Mouse (Mus musculus) mouse embryonic stem cell (cell line): ENCODE data around the gene Ddx19a.
"Not testable (repeated sequence)": the region's sequence is repeated elsewhere in the genome, so short reads cannot be mapped to it uniquely, and the experiment has no call there.

Experiments
- in situ Hi-C, 2 experiments: fragments of 300-500 bp; cut with MboI; formaldehyde crosslinking; loops; 1 replicate in 1 of 2; 3 replicates in 1 of 2; pipeline ENCODE4 v1.14.3; 2019 to 2020; ENCODE audit warnings: low sequenced_read_pairs in 2 of 2, low pct_unique_long_range_greater_than_20kb in 1 of 2, mixed read lengths in 1 of 2; ENCODE audit not compliant: unreplicated experiment in 1 of 2

The Ddx19a gene

DNA sequence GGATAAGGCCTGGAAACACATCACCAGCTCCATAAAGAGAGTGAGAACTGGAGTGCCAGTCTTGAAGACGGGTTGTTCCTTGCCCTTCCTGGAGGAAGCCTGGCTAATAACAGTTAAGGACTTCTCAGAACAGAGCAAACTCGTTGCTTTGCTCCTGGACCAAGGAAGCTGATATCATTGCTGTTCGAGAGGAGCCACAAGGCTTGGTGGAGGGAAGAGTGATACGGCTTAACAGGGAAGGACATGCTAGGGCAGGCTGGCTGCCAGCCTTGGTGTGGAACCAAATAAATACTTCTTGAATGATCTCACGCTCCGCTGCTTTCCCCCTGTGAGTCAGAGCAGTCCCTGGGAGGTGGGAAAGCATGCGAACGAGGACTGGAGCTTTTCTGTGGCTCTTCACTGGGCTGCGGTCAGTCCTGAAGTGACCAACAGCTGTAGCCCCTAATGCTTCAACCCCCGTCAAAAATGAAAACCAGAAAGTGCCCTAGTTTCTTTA, 56.1 kb downstream of the Ddx19a start:
- in situ Hi-C loops = no loop called here

DNA sequence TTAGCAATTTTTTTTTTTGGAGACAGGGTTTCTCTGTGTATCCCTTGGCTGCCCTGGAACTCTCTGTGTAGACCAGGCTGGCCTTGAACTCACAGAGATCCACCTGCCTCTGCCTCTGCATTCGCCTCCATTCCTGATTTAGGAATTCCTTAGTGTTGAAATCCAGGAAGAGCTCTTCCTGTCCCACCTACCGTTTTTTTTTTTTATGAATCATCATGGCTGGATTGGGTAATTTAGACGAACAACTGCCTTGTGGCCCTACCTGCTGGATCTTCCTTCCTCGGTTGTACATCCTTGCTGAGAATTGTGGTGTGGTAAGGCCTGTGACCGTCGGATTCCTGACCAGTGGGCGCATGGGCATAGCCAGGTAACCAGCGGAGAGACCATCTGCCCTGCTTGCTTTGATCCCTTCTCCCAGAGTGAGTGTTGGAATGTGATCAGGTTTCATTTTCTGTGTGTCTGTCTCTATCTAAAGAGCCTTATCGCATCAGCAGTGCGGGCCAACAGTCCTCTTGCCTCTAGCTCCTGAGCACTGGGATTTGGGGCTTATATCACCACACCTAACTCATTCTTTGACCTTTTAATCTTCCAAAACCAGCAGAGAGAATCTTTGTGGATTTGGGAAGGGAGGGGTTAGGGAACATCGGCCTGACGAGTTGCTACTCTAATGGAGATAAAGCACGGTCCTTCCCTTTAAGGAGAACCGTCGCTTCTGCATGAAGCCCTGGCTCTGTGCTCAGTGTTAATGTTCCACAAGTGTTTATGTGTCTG, 56.7 kb downstream of the Ddx19a start:
- in situ Hi-C loops = no loop called here

GRCm38 (mm10) chr8:110938882-110939589, 58.6 kb downstream of the Ddx19a start:
- in situ Hi-C loops = no loop called here

DNA sequence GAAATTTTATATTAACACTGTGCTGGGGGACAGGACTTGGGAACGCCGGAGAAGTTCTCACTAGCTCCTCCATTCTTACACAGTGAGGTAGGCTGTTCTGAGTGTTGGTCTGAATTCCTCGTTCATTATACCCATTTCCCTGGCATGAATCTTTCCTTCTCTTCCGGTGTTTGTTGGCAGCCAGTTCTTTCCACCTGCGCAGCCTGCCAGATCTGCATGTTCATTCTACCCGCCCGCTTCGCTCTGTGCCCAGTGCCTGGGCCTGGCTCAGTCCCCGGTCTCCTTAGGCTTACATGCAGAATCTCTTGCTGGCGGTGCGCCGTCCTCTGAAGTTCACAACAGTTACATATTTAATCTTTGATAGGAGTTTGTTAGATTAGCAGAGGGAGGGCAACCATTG, 61.4 kb downstream of the Ddx19a start:
- in situ Hi-C loops = no loop called here

DNA sequence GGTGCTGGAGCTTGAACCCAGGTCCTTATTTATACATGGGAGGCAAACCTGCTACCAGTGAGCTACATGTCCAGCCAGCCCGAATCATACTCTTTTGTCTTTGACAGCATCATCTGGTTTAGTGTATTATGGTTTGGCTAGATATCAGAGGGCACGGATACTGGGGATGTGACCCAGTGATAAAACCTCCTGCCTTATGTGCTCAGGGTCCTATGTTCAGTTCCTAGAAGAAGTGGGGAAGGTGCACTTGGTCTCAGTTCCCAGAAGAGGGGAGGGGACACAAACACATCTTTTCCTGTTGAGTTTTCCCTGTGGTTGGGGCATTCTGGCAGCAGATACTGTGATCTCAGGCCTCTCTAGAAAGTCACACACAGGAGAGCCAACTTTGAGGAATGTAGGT, 64.3 kb downstream of the Ddx19a start:
- in situ Hi-C loops = no loop called here

- in situ Hi-C loops = no loop called here
These were observed 65.2 kb downstream of the Ddx19a start for GRCm38 (mm10) chr8:110932444-110932843.

GRCm38 (mm10) chr8:110931176-110931939, 66.2 kb downstream of the Ddx19a start:
- in situ Hi-C loops = no loop called here

GRCm38 (mm10) chr8:110929672-110930071, 67.9 kb downstream of the Ddx19a start:
- in situ Hi-C loops = not testable (repeated sequence)

DNA sequence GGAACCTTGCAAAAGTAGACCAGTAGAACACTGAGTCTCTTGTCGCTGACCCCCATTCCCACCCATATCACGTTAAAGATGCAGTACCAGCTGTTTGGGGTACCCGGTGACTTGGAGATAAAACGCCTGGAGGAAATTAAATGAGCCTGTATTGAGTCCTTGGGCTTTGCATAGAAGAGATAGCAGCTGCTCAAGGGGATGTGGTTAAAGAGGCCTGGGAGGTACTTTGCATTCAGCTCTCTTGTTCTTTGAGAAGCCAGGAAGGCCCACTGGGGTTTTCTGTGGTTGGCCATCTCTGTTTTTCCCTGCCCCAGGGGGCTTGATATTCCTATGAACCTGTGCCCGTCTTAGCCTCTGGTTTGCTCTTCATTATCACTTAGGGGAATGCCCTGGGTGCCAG, 68.5 kb downstream of the Ddx19a start:
- in situ Hi-C loops = no loop called here

GRCm38 (mm10) chr8:110928435-110928834, 69.2 kb downstream of the Ddx19a start:
- in situ Hi-C loops = no loop called here

- in situ Hi-C loops = no loop called here
These were observed 70.9 kb downstream of the Ddx19a start for GRCm38 (mm10) chr8:110926690-110927089.

DNA sequence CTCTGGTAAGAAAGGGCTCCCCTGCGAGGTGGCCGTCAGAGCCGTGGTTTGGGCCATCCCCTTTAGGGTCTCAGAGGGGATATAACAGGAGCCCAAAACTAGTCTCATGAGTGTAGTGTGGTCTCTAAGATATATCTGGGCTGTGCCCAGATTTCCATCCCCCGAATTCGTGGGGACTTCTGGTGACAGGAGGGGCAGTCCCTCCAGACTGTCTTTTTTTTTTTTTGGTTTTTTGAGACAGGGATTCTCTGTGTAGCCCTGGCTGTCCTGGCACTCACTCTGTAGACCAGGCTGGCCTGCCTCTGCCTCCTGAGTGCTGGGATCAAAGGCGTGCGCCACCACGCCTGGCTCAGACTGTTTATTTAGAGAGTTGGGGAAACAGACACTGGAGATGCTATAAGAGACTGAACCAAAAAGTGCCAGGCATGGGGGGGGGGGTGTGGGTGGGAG, 71.9 kb downstream of the Ddx19a start:
- in situ Hi-C loops = no loop called here
